Mouse (Mus musculus) bone marrow, adult 2 months (tissue): ENCODE data around the gene Abcb6.

ENCODE experiments used
- CTCF ChIP-seq: fragments of 200-500 bp; IDR thresholded peaks from 2 replicates; pipeline ENCODE4 v1.5.1; 2011; ENCODE audit warnings: low read length, control low read depth; ENCODE audit not compliant: control insufficient read depth, insufficient read depth
- POLR2A ChIP-seq: fragments of 200-500 bp; IDR thresholded peaks from 2 replicates; pipeline ENCODE4 v1.6.1; 2011; ENCODE audit warnings: low read depth, mild to moderate bottlenecking, control low read depth, low read length, borderline replicate concordance; ENCODE audit not compliant: control insufficient read depth

DNA sequence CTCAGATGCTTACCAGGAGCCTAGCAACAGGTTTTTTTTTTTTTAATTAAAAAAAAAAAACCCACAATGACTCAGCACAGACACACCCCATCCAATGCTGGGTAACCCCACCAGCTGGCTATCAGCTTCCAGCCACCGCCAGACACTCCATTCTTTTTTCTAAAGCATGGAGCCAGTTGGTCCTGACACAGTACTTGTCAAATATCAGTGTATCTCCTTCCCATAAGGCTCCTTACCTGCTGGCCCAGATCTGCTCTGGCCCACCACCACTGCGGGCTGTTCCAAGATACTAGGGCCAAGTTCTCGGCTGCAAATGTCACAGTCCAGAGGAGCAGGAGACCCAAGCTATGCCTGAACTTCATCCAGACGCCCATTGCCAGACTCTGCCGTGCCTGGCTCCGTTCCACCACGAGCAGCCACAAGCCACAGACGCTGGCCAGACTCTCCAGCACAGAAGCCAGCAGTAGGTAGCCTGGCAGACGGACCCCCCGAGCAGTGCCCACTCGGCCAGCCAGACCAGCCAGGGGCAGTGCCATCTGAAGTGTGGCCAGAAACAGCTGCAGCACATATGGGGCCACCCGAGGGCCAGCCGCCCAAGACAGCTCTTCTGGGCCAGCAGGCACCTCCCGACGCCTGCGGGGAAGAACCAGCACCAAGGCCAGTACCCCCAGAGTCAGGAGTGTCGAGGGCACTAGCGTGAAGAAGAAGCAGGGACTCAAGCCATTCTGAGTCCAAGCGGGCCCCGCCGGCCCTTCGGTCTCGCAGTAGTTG is 673 bp downstream of the Abcb6 start:
- TF ChIP-seq CTCF (no peak), POLR2A (no peak)
